Mouse (Mus musculus): ENCODE measurements at regions not wholly inside any gene's neighbourhood (a gene's known extent, or its start where the extent isn't known, plus 50 kb on each side); places are given as distances from the start of the nearest gene placed in this dataset.

GRCm38 (mm10) chr4:124455511-124456338, 154.9 kb downstream of the 3100002H09Rik start:
- ATAC-seq (replicated peaks; ENCODE audit: low FRiP score, poor library complexity, severe bottlenecking), result no peak

GRCm38 (mm10) chr4:124451131-124451530, 159.5 kb downstream of the 3100002H09Rik start:
- ATAC-seq (replicated peaks; ENCODE audit: low FRiP score, poor library complexity, severe bottlenecking), result no peak

- no peak for ATAC-seq (replicated peaks; ENCODE audit: low FRiP score, poor library complexity, severe bottlenecking)
These were observed 164.0 kb downstream of the 3100002H09Rik start for GRCm38 (mm10) chr4:124446615-124447014.

DNA sequence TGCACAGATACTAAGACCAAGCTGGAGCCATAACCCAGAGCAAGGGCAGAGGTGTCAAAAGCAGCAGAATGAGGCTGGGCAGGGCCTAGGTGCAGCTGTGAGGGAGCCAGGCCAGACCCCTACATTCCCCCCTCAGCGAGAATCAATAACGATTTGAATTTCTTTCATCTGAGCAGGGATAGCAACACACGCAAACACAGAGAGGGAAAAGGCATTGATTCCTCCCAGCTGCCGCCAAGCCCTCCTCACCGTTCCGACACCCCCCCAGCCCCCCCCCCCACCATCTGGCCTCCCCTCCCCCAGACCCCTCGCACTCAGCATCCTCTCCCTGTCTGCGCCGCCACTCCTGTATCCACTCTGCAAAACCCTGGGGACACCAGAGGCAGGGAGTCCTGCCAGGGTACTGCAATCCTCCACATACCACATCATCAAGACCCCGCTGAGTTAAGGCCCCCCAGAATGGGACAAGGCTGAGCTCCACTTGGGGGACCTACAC, 166.9 kb downstream of the 3100002H09Rik start:
- ATAC-seq (replicated peaks; ENCODE audit: low FRiP score, poor library complexity, severe bottlenecking), result no peak

DNA sequence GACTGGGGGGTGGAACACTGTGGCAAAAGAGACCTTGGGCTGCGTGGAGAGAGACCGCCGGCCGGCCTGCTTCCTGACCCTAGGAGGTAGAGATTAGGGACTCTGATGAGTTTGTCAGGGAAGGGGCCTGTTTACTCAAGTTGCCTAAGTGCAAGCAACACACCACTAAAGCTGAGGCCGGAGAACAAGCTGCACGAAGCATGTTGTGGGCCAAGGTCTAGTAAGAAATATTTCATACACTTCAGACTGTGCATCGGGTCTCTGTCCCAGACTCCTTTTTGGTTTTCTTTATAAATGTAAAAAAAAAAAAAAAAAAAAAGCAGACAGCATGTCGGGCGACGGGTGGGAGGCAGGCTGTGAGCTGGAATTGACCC, 167.5 kb downstream of the 3100002H09Rik start:
- ATAC-seq (replicated peaks; ENCODE audit: low FRiP score, poor library complexity, severe bottlenecking), result no peak

- ATAC-seq (replicated peaks; ENCODE audit: low FRiP score, poor library complexity, severe bottlenecking), result no peak
These were observed 168.0 kb downstream of the 3100002H09Rik start for GRCm38 (mm10) chr4:124442491-124443129.

DNA sequence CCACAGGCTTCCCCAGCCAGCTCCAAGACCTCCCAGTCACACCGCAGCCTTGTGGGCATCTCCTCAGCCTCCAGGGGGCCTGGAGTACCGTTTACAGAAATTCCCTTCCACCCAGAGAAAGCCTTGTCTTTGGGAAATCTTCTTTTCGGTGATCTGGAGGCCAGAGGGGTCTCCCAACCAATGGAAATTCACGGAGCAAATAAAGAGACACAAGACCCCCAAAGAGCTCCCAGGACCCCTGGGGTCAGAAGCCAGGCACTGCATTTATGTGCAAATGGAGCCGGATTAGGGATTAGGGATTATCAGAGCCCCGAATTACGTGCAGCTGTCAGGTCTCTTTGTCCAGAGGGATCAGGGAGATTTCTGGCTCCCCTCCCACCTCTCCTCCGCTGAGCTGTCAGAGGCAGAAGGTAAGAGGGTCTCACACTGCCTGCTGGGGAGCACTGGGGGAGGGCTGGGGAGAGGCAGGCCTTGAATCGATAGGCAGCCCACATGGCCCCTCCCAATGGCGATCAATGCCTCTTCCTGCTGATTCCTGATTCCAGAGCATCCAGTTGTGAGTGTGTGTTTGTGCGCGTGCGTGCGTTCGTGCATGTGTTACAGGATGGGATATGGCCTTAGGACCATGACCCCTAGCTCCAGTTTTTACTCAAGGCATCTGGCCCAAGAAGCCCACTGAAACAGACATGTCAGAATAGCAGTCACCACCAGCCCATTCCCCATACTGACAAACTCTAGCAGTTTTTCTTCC, 168.7 kb downstream of the 3100002H09Rik start:
- no peak for ATAC-seq (replicated peaks; ENCODE audit: low FRiP score, poor library complexity, severe bottlenecking)

DNA sequence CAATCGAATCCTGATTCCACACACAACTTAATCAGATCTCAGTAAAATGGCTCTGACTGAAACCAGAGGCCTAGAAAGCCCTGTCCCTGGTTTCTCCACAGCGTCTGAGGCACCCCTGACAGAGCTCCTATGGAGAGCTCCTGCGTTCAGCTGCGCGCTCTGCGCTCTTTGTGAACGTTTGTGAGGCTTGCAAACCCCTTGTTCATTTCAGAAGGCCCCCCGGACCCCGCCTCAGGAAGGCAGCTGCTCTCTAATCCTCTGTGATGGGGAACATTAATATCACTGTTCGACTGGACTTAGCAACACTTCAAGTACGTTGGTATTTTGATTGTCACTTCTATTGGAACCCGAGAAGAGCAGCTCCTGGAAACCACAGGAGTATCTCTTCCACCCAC, 175.6 kb downstream of the 3100002H09Rik start:
- no peak for ATAC-seq (replicated peaks; ENCODE audit: low FRiP score, poor library complexity, severe bottlenecking)

GRCm38 (mm10) chr4:124434059-124435039, 176.3 kb downstream of the 3100002H09Rik start:
- ATAC-seq (replicated peaks; ENCODE audit: low FRiP score, poor library complexity, severe bottlenecking), result no peak

DNA sequence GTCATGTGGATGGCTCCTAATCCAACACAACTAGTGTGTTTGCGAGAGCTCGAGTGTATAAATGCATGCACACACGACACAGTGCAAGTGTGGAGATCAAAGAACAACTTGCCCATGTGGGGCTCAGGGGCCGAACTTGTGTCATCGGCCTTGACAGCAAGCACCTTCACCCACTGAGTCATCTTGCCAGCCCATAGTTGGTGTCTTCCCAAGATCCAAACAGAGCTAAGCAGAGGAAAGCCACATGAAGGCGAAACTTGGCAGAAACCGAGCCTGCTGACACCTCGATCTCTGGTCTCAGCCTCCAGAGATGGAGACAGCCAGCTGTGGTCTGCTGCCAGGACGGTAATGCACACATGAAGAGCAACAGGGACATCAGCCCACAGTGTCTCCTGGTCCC, 177.1 kb downstream of the 3100002H09Rik start:
- ATAC-seq (replicated peaks; ENCODE audit: low FRiP score, poor library complexity, severe bottlenecking), result no peak

DNA sequence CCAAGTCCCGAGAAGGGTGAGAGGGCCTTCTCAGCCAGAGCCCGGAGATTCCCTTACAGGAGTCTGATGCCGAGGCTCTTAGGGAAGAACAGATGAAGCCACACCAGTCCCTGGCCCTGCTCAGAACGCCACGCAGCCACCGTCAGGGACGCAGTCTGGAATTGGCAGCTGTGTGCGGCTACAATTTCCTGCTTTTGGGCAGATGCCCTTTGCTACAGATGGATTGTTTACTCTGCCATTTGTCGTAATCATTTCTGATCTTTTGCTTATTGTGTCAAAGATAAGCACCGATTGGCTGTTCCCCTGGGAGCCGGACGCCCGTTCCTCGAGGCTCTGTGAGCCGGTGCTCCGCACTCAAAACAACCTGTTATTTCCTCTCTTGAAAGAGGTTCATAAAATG, 179.4 kb downstream of the 3100002H09Rik start:
- ATAC-seq (replicated peaks; ENCODE audit: low FRiP score, poor library complexity, severe bottlenecking), result no peak

DNA sequence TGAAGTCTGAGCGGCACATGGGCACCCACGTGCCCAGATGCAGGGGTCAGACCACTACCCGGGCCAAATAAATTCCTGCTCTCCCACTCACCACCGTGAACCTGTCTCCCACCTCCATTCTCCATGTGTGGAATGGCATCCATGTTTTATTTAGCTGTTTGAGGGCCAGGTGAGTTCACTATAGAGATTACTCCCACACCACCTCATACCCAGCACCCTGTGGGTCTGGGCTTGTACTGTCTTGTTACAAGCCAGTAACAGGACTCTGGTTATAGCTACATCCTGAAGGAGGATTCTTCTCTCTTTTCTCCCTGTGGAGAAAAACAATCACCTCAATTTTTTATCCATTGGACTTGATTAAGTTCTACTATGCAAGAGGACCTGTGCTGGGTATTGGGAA, 181.8 kb downstream of the 3100002H09Rik start:
- no peak for ATAC-seq (replicated peaks; ENCODE audit: low FRiP score, poor library complexity, severe bottlenecking)

GRCm38 (mm10) chr4:124422406-124422805, 188.2 kb downstream of the 3100002H09Rik start:
- no peak for ATAC-seq (replicated peaks; ENCODE audit: low FRiP score, poor library complexity, severe bottlenecking)

DNA sequence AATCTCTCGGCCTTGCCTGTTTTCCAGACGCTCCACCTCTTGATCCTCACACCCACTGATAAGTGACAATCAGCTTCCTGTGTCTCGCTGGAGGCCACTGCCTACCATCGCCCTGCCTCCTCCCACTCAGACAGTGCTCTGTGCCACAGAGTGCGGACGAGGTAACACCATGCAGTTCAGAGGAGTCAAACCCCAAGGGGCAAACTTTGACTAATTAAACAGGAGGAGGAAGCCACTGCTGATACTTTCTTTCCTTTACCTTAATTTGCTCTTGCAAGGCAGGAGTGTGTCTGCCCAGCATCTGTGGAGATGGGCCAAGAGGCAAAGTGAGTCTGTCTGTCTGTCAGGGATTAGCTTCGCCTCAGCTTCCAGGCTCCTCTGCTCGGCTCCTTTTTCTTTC, 192.2 kb downstream of the 3100002H09Rik start:
- no peak for ATAC-seq (replicated peaks; ENCODE audit: low FRiP score, poor library complexity, severe bottlenecking)

DNA sequence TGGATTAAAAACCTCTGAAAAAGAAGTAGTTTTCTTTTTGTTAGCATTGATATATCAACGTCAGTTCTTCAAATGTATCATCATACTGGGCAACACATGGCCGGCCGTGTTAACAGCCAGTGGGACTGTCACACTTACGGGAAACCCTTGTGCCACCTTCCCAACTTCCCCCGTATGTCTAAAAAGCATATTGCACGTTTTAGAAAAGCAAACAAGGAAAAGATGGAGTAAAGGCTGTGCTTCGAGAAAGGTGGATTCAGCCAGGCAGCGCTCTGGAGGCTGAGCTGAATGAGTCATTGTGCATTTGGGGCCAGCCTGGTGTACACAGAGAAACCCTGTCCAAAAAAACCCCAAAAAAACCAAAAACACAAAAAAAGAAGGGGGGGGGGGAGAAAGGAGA, 193.4 kb downstream of the 3100002H09Rik start:
- no peak for ATAC-seq (replicated peaks; ENCODE audit: low FRiP score, poor library complexity, severe bottlenecking)

GRCm38 (mm10) chr4:124416266-124416665, 194.3 kb downstream of the 3100002H09Rik start:
- no peak for ATAC-seq (replicated peaks; ENCODE audit: low FRiP score, poor library complexity, severe bottlenecking)

DNA sequence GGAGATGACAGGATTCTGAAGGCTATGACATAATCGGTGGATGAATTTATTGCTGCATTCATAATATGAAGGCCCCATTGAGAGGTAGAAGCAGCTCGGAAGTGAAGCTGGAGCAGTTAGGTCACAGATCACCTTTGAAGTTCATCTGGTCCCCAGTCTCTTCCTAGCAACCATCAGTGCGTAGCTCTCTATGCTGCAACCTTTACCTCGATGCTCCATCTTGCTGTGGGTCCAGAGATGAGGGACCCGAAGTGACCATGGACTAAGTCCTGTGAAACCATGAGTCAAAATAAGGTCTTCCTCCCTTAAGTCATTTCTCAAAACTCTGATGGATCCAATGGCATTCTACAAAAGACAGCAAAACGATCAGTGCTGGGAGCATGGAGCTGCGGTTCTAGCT, 196.2 kb downstream of the 3100002H09Rik start:
- ATAC-seq (replicated peaks; ENCODE audit: low FRiP score, poor library complexity, severe bottlenecking), result no peak

DNA sequence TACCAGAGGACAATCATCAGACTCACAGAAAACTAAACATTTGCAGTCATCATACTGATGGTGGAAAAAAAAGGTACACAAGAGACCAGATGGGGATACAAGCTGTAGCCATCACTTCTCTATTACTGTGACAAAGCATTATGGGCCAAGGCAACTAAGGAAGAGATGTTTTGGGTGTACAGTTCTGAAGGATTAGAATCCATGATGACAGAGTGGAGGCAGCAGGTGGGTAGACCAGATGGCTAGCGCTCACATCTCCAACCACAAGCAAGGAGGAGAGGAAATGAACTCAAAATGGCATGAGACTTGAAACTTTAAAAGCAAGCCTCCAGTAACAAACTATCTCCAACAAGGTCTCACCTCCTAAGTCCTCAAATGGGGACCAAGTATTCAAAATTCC, 201.3 kb downstream of the 3100002H09Rik start:
- no peak for ATAC-seq (replicated peaks; ENCODE audit: low FRiP score, poor library complexity, severe bottlenecking)

- no peak for ATAC-seq (replicated peaks; ENCODE audit: low FRiP score, poor library complexity, severe bottlenecking)
These were observed 208.5 kb downstream of the 3100002H09Rik start for GRCm38 (mm10) chr4:124402075-124402474.
